Mouse (Mus musculus) G1E (cell line): Measurements from ENCODE around the gene Itga3. TPM values are rescaled to one million over a fixed set of nuclear protein-coding genes. Genes with fewer than 3 reads are reported as not detected.
A peak's percentile ranks its signal among the peaks of the same experiment; 100 is the strongest.

Source experiments
- ATAC-seq: 2 replicates; pipeline ENCODE4 v1.8.0; 2016; ENCODE audit warnings: mild to moderate bottlenecking; ENCODE audit not compliant: insufficient number of reproducible peaks, poor library complexity, low FRiP score, severe bottlenecking; ENCODE audit errors: extremely low read depth
- DNase-seq: peaks from one replicate; pipeline ENCODE4 v3.0.0; 2012; ENCODE audit warnings: low spot score
- H3K27me3 ChIP-seq: 2 replicates; pipeline ENCODE4 v1.6.1; 2012; ENCODE audit warnings: mild to moderate bottlenecking, low read length, inconsistent platforms; ENCODE audit not compliant: insufficient read depth
- H3K36me3 ChIP-seq: replicated peaks from 2 replicates; pipeline ENCODE3; 2012; ENCODE audit warnings: mild to moderate bottlenecking, inconsistent platforms
- H3K4me1 ChIP-seq: 2 replicates; pipeline ENCODE4 v1.6.1; 2012; ENCODE audit warnings: low read depth, low read length, inconsistent platforms, mixed read lengths; ENCODE audit not compliant: insufficient read depth
- H3K4me3 ChIP-seq: 2 replicates; pipeline ENCODE4 v1.5.1; 2012; ENCODE audit warnings: low read depth, mild to moderate bottlenecking, inconsistent platforms, low read length, moderate library complexity, mixed read lengths
- H3K9me3 ChIP-seq: replicated peaks from 2 replicates; pipeline ENCODE4 v1.6.1; 2012; ENCODE audit warnings: inconsistent platforms
- CTCF ChIP-seq: IDR thresholded peaks from 2 replicates; pipeline ENCODE4 v1.5.1; 2012; ENCODE audit warnings: low read depth, low read length, inconsistent platforms, mixed read lengths
- GATA1 ChIP-seq: IDR thresholded peaks from 2 replicates; pipeline ENCODE4 v1.6.1; 2012; ENCODE audit warnings: borderline replicate concordance, low read length, inconsistent platforms, mixed read lengths
- GATA2 ChIP-seq: IDR thresholded peaks from 2 replicates; pipeline ENCODE4 v1.6.1; 2012; ENCODE audit warnings: low read depth, low read length, inconsistent platforms, borderline replicate concordance
- POLR2AphosphoS5 ChIP-seq: IDR thresholded peaks from 2 replicates; pipeline ENCODE4 v1.6.1; 2012; ENCODE audit warnings: low read depth, low read length, inconsistent platforms; ENCODE audit not compliant: insufficient replicate concordance
- TAL1 ChIP-seq: conservative IDR thresholded peaks from 2 replicates; pipeline ENCODE4 v1.6.1; 2012; ENCODE audit warnings: low read depth, low read length, inconsistent platforms, mixed read lengths
- polyA plus RNA-seq: library from polyadenylated mRNA; stranded (reverse); fragments of >175 nt; gene quantifications from 2 replicates; pipeline ENCODE4 v1.2.3, GENCODE M21; 2012
- total RNA-seq, 2 experiments: library from RNA; stranded (forward) in 1 of 2; stranded (reverse) in 1 of 2; fragments of 200-1000 nt in 1 of 2; fragments of >200 nt in 1 of 2; fragmentation: Nextera tagmentation in 1 of 2; gene quantifications; 2 replicates each; pipeline ENCODE4 v1.2.3; 2014 to 2017

The Itga3 gene
- total and polyA plus RNA-seq, 3 experiments = 0.27 TPM; not detected in 2

DNA sequence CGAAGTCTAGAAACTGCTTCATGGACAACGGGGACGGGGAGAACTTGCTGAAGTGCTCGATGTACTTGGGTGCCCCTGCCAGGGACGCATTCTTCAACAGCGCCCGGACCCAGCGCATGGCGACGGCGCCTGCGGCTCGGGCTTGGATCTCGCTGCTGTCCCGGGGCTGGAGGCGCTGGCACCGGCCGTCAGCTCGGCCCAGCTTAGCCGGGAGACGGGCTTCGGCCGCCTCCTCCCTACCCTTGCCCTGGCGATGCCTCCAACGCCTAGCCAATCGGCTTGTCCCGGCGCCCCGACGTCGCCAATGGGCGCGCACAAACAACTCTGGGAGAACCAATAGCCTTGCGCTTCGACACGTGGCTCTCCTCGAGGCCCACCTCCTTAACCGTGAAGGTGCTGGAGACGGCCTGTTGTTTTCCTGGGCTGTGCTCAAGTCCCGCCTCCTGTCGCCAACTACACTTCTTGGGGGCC, 35.4 kb downstream of the Itga3 start, which contains the start of gene Pdk2:
Gene Pdk2 (minus strand): TSS at position 216 of the 471 bp plus-strand sequence.
- H3K4me1 ChIP-seq = peaks cover 39% of the 10 kb centered on the region
- no peaks in the 10 kb centered on the region for H3K9me3 ChIP-seq
- H3K36me3 ChIP-seq = peaks cover 39% of the 10 kb centered on the region
- ATAC-seq = peak; percentile 98
- peak within 1 kb of the TSS; percentile 75 for H3K4me3 ChIP-seq
- no peak for TF ChIP-seq GATA1
- H3K27me3 ChIP-seq = peaks cover 18% of the 10 kb centered on the region; the same call in 1 of the 2 replicates
- DNase-seq = peak; percentile 99

DNA sequence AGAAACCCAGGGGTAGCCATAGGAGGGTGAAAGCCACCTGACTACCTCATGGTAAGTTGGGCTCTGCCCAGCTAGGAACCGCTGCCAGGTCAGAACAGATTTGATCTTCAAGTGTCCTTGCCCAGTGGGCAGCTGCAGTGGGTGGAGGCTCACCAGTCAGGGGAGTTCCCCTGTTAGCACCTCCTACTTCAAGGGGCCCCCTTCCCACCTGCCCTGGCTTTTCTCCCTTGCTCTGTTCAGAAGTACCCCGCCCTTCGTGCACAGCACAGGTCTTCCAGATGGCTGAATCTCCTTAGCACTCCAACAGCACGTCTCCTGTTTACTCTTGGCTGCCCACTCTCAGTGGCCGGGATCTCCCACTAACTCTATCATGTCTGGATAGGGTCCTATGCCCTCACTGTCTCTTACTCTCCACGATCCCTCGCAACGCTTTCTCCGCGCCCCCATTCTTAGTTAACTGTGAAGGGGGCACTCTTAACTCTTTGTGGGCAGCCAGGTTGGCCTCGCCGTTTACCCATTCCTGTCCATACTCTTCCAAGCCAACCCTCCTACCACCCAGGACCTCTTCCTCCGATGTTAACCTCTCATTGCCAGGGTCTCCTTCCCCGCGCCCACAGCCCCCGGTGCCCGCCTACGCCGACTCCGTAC, 36.0 kb downstream of the Itga3 start:
- DNase-seq = peak; percentile 65
- peaks cover 45% of the 10 kb centered on the region for H3K36me3 ChIP-seq
- no peaks in the 10 kb centered on the region for H3K9me3 ChIP-seq
- no peak for TF ChIP-seq CTCF
- peaks cover 40% of the 10 kb centered on the region for H3K4me1 ChIP-seq
- ATAC-seq = no peak
- H3K27me3 ChIP-seq = peaks cover 15% of the 10 kb centered on the region; the same call in 1 of the 2 replicates
- H3K4me3 ChIP-seq = peak overlapping the region; percentile 75

DNA sequence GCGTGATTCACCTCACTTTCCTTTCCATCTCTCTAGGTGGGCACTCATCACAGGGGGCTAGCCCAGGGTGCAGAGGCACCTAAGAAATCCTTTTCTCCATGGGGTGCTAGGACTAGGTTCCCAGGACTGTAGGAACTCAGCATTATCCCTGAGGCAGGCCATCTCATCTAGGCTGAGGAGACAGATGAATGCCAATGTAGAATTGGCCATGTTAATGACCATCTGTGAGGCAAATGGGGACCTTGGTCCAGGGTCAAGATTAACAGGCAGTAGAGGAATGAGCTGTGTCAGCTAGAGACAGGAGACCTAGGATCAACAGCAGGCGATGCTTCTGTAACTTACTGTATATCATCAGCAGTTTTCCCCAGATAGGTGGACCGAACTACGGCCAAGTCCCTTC, 36.8 kb downstream of the Itga3 start:
- H3K9me3 ChIP-seq = no peaks in the 10 kb centered on the region
- H3K27me3 ChIP-seq = peaks cover 8% of the 10 kb centered on the region; the same call in 1 of the 2 replicates
- peaks cover 48% of the 10 kb centered on the region for H3K4me1 ChIP-seq
- H3K4me3 ChIP-seq = no peak overlapping the region; the same call in 1 of the 2 replicates
- no peak for ATAC-seq
- TF ChIP-seq GATA1 (no peak), GATA2 (no peak), POLR2AphosphoS5 (no peak)
- peaks cover 53% of the 10 kb centered on the region for H3K36me3 ChIP-seq
- no peak for DNase-seq

DNA sequence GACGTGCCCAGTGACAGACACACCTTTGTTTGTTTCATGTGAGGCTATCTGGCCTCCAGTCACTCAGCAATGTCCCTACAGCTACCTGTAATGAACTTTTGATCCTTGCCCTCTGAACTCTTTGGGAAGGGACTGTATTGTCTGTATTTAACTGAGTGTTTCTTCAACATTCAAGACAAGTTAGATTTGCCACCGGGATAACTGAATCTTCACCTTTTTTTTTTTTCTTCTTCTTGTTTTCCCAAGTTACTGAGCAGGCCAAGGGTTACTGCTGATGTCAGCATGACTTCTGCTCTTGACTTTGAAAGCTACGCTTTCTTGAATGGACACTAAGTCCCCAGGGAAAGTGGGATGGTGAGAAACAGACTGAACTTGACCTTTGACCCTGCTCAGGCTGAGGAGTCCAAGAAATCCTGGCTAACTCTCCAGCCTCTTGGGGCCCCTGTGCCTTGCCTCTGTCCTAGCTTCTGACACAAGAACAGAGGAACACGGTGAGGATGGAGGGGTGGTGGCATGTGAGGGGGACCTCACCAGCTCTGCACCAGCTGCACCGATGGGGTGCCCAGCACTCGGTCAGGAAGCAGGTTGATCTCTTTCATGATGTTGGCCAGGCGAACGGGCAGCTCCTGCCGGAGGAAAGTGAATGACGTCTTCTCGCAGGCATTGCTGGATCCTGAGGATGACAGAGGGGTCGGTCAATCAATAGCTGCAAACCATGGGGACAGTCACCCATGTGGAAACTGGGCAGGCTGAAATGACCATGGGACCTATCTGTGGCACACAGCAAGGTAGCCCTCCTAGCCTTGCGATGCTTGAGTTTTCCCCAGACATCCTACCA, 37.6 kb downstream of the Itga3 start:
- H3K4me3 ChIP-seq = no peak overlapping the region
- no peak for ATAC-seq
- TF ChIP-seq TAL1 (no peak), POLR2AphosphoS5 (no peak), GATA1 (no peak), CTCF (no peak), GATA2 (no peak)

DNA sequence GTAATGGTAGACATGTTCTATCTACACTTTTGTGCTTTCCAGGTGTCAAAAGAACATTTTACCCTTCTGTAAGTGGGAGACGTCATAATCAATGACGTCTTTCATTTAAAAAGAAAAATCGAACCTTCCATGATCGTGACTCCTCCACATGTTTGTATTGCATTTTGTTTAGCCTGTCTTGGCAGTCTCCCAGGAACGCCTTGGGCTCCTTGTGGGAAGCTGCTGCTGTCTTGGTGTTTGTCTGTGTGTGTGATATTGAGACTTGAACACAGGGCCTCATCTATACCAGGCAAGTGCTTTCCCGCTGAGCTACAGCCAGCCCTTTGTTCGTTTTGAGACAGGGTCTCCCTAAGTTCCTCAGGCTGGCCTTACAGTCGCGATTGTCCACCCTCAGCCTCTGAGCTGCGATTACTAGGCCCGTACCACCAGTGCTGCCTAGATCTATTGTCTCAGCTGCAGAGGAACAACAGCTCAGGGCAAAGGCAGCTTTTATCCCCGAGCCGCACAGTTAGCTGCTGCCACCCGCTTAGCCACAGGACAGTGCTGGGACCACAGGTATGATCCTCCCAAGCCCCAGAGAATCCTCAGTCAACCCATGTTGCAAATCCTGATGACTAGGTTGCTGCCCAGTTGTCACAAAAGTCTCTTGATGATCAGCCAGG, 38.3 kb downstream of the Itga3 start:
- no peaks in the 10 kb centered on the region for H3K9me3 ChIP-seq
- no peak for ATAC-seq
- TF ChIP-seq CTCF = no peak
- TF ChIP-seq GATA2 = no peak
- no peak for TF ChIP-seq TAL1
- TF ChIP-seq POLR2AphosphoS5 = no peak
- TF ChIP-seq GATA1 = no peak
- no peak overlapping the region for H3K4me3 ChIP-seq
- DNase-seq = no peak
- H3K4me1 ChIP-seq = peaks cover 58% of the 10 kb centered on the region
- no peaks in the 10 kb centered on the region for H3K27me3 ChIP-seq
- H3K36me3 ChIP-seq = peaks cover 68% of the 10 kb centered on the region

More for the DNA sequence above, 37.6 kb downstream of the Itga3 start:
- Histone ChIP-seq H3K27me3 (0 out of 2 replicates have a peak, but pooled peaks cover 3% of the 10 kb centered on the region), H3K36me3 (peaks cover 61% of the 10 kb centered on the region), H3K4me1 (peaks cover 55% of the 10 kb centered on the region), H3K9me3 (no peaks in the 10 kb centered on the region)
- no peak for DNase-seq

DNA sequence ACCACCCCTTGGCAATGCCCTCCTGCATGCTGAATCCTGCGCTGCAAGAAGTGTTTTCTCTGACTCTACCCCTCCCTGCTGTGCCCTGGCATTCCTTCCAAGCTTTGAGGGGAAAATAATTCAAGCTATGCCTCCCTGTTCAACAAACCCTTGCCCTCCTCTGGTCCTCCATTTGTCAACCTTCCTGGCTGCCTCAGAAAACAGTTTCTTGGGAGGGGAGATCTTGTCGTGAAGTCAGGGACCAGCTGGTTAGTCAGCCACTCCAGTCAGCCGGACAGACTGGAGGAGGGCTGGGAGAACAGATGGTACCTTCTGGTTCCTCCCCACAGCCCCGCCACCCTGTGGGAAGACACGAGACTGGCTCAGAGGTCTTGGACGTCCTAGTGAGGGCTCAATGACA, 39.3 kb downstream of the Itga3 start:
- Histone ChIP-seq H3K27me3 (no peaks in the 10 kb centered on the region), H3K4me1 (peaks cover 59% of the 10 kb centered on the region), H3K9me3 (no peaks in the 10 kb centered on the region), H3K36me3 (peaks cover 74% of the 10 kb centered on the region), H3K4me3 (no peak overlapping the region)
- no peak for ATAC-seq
- TF ChIP-seq GATA1 (no peak), TAL1 (no peak), GATA2 (no peak), POLR2AphosphoS5 (no peak), CTCF (no peak)
- no peak for DNase-seq
